Mouse (Mus musculus) lung, embryonic 14.5 days (tissue): ENCODE results near the gene Zfp37. TPM values are rescaled to one million over a fixed set of nuclear protein-coding genes. Genes with fewer than 3 reads are reported as not detected.
A peak's percentile ranks its signal among the peaks of the same experiment; 100 is the strongest.

ENCODE experiments used
- ATAC-seq: fragments of 200-750 bp; cut with Nextera tagmentation; 2 replicates; pipeline ENCODE4 v1.8.0; 2017; ENCODE audit warnings: mild to moderate bottlenecking, moderate TSS enrichment, moderate library complexity; ENCODE audit not compliant: insufficient read depth
- DNase-seq: peaks from one replicate; pipeline ENCODE4 v3.0.0-alpha.2; 2015
- H3K27ac ChIP-seq: fragments of 300-500 bp; sonication (generic); 2 replicates; pipeline ENCODE4 v1.5.1; 2014; ENCODE audit warnings: low read depth, mild to moderate bottlenecking, moderate library complexity
- H3K27me3 ChIP-seq: fragments of 300-500 bp; sonication (generic); 2 replicates; pipeline ENCODE4 v1.6.1; 2014; ENCODE audit warnings: low read length, control low read depth; ENCODE audit not compliant: insufficient read depth
- H3K36me3 ChIP-seq: fragments of 300-500 bp; sonication (generic); 2 replicates; pipeline ENCODE4 v1.6.1; 2014; ENCODE audit warnings: control low read depth; ENCODE audit not compliant: insufficient read depth
- H3K4me1 ChIP-seq: fragments of 300-500 bp; sonication (generic); 2 replicates; pipeline ENCODE4 v1.6.1; 2014; ENCODE audit warnings: antibody characterized with exemption, control low read depth; ENCODE audit not compliant: insufficient read depth
- H3K4me2 ChIP-seq: fragments of 300-500 bp; sonication (generic); 2 replicates; pipeline ENCODE4 v1.6.1; 2014; ENCODE audit warnings: mild to moderate bottlenecking
- H3K4me3 ChIP-seq: fragments of 300-500 bp; sonication (generic); 2 replicates; pipeline ENCODE4 v1.5.1; 2014; ENCODE audit warnings: low read depth, low read length
- H3K9ac ChIP-seq: fragments of 300-500 bp; sonication (generic); 2 replicates; pipeline ENCODE4 v1.6.1; 2014
- H3K9me3 ChIP-seq: fragments of 300-500 bp; sonication (generic); 2 replicates; pipeline ENCODE4 v1.6.1; 2016; ENCODE audit warnings: low read depth, low read length, control low read depth
- CTCF ChIP-seq: IDR thresholded peaks from 2 replicates; pipeline ENCODE4 v1.5.1; 2016; ENCODE audit warnings: antibody characterized with exemption, low read depth
- WGBS: fragments of 180-500 bp; shearing (Covaris S2); extraction: QIAGEN DNeasy Blood & Tissue Kit; methylation state at CpG from one replicate; pipeline ENCODE4 v1.1.7; 2014; 5-methylcytosine and 5-hydroxymethylcytosine counted together
- polyA plus RNA-seq: library from polyadenylated mRNA; unstranded; fragments of >200 nt; fragmentation: Nextera tagmentation; extraction: Ambion mirVana; gene quantifications from 2 replicates; pipeline ENCODE4 v1.2.1, GENCODE M21; 2014

Gene Zfp37
- polyA plus RNA-seq, 1 experiment from 2014 or later, result 13.3 TPM

GRCm38 (mm10) chr4:62251776-62252175 lies 20.9 kb upstream of the Zfp37 start:
- WGBS, result 83% methylated on average over 4 of the region's 4 CpGs

GRCm38 (mm10) chr4:62250896-62251544 lies 20.2 kb upstream of the Zfp37 start:
- Histone ChIP-seq H3K4me2 (no peak overlapping the region), H3K9ac (no peak overlapping the region), H3K27ac (no peak overlapping the region), H3K4me3 (no peak overlapping the region), H3K9me3 (no peaks in the 10 kb centered on the region), H3K36me3 (no peaks in the 10 kb centered on the region), H3K4me1 (no peaks in the 10 kb centered on the region), H3K27me3 (no peaks in the 10 kb centered on the region)
- ATAC-seq, result peak; percentile 35; the same call in 1 of the 2 replicates
- TF ChIP-seq CTCF, result peak; percentile 56
- peak; percentile 51 for DNase-seq
- 32% methylated on average over 3 of the region's 3 CpGs for WGBS

More at GRCm38 (mm10) chr4:62251776-62252175, 20.9 kb upstream of the Zfp37 start:
- H3K27ac ChIP-seq, result no peak overlapping the region
- H3K36me3 ChIP-seq, result no peaks in the 10 kb centered on the region
- H3K27me3 ChIP-seq, result no peaks in the 10 kb centered on the region
- H3K4me1 ChIP-seq, result no peaks in the 10 kb centered on the region
- ATAC-seq (no peak), DNase-seq (no peak)
- no peaks in the 10 kb centered on the region for H3K9me3 ChIP-seq
- TF ChIP-seq CTCF, result no peak
- H3K4me2 ChIP-seq, result no peak overlapping the region
- no peak overlapping the region for H3K4me3 ChIP-seq
- no peak overlapping the region for H3K9ac ChIP-seq

- Histone ChIP-seq H3K4me2 (no peak overlapping the region), H3K9me3 (no peaks in the 10 kb centered on the region), H3K27me3 (no peaks in the 10 kb centered on the region), H3K4me3 (no peak overlapping the region), H3K36me3 (no peaks in the 10 kb centered on the region), H3K4me1 (no peaks in the 10 kb centered on the region), H3K27ac (no peak overlapping the region), H3K9ac (no peak overlapping the region)
- ATAC-seq (no peak), DNase-seq (no peak)
- 27% methylated on average over 4 of the region's 4 CpGs for WGBS
- no peak for TF ChIP-seq CTCF
Observed at GRCm38 (mm10) chr4:62248328-62248727, 17.5 kb upstream of the Zfp37 start.

GRCm38 (mm10) chr4:62240586-62240985 lies 9.7 kb upstream of the Zfp37 start:
- H3K9me3 ChIP-seq, result no peaks in the 10 kb centered on the region
- WGBS, result 65% methylated on average over 6 of the region's 6 CpGs

GRCm38 (mm10) chr4:62230153-62230552 lies 694 bp downstream of the Zfp37 start:
- no peaks in the 10 kb centered on the region for H3K4me1 ChIP-seq
- WGBS, result 80% methylated on average over 1 of the region's 1 CpGs
- TF ChIP-seq CTCF, result no peak
- no peak overlapping the region for H3K4me2 ChIP-seq
- H3K36me3 ChIP-seq, result no peaks in the 10 kb centered on the region
- no peak overlapping the region for H3K9ac ChIP-seq
- ATAC-seq, result no peak
- DNase-seq, result no peak
- no peak overlapping the region for H3K27ac ChIP-seq
- H3K27me3 ChIP-seq, result no peaks in the 10 kb centered on the region
- no peak overlapping the region for H3K4me3 ChIP-seq
- H3K9me3 ChIP-seq, result no peaks in the 10 kb centered on the region

More at GRCm38 (mm10) chr4:62240586-62240985, 9.7 kb upstream of the Zfp37 start:
- Histone ChIP-seq H3K4me1 (no peaks in the 10 kb centered on the region), H3K36me3 (no peaks in the 10 kb centered on the region), H3K27ac (no peak overlapping the region), H3K9ac (no peak overlapping the region), H3K27me3 (no peaks in the 10 kb centered on the region), H3K4me3 (no peak overlapping the region), H3K4me2 (no peak overlapping the region)
- no peak for ATAC-seq
- TF ChIP-seq CTCF, result no peak
- no peak for DNase-seq

- H3K27me3 ChIP-seq, result no peaks in the 10 kb centered on the region
- H3K27ac ChIP-seq, result no peak overlapping the region
- no peaks in the 10 kb centered on the region for H3K4me1 ChIP-seq
- H3K36me3 ChIP-seq, result no peaks in the 10 kb centered on the region
- H3K4me2 ChIP-seq, result no peak overlapping the region
- peak; percentile 52 for TF ChIP-seq CTCF
- no peak for ATAC-seq
- WGBS, result 85% methylated on average over 7 of the region's 7 CpGs
- H3K9ac ChIP-seq, result no peak overlapping the region
- H3K9me3 ChIP-seq, result no peaks in the 10 kb centered on the region
- no peak overlapping the region for H3K4me3 ChIP-seq
- peak; percentile 16 for DNase-seq
Observed at GRCm38 (mm10) chr4:62229448-62229847, 1.4 kb downstream of the Zfp37 start.

GRCm38 (mm10) chr4:62228391-62228790 lies 2.5 kb downstream of the Zfp37 start:
- Histone ChIP-seq H3K4me3 (no peak overlapping the region), H3K4me2 (no peak overlapping the region), H3K36me3 (no peaks in the 10 kb centered on the region), H3K9ac (no peak overlapping the region), H3K27ac (no peak overlapping the region), H3K9me3 (no peaks in the 10 kb centered on the region), H3K27me3 (no peaks in the 10 kb centered on the region), H3K4me1 (no peaks in the 10 kb centered on the region)
- 30% methylated on average over 10 of the region's 10 CpGs for WGBS
- TF ChIP-seq CTCF, result peak; percentile 74
- peak; percentile 69 for DNase-seq
- no peak for ATAC-seq
